Comparison of ENCODE assay signal across 25 mouse cellular contexts in genomic region chr15:66453959-66454358, GRCm38 (mm10). TPM values are rescaled to one million over a fixed set of nuclear protein-coding genes. Genes with fewer than 3 reads are reported as not detected.
DNase-seq lines count a peak whose midpoint lies in the region; ATAC-seq and TF ChIP-seq lines count a peak whose summit lies in the region.
"Had no signal": no experiment of that assay in that cellular context is flagged by ENCODE, and none has a peak within 500 bp of the region (broad histone marks: within the 10 kb centered on the region; RNA-seq: fewer than 3 reads in every experiment).

No protein-coding gene starts in this region.

- H3K27ac ChIP-seq in CH12.LX (ENCODE audit: insufficient read depth, low read depth) = no peak overlapping the region
- no peak overlapping the region for H3K27ac ChIP-seq in cortical plate, adult 2 months (ENCODE audit: insufficient read depth, low read length)
- no peak overlapping the region for H3K27ac ChIP-seq in heart, embryonic 12.5 days (ENCODE audit: poor library complexity, severe bottlenecking)
- H3K27ac ChIP-seq: embryonic facial prominence, embryonic 13.5 days; gastrocnemius, adult 2 months; heart, embryonic 13.5 days; hindbrain, embryonic 15.5 days; kidney, embryonic 15.5 days; limb, embryonic 15.5 days had no signal

- peak; percentile 47; the same call in 1 of the 2 replicates for ATAC-seq in monocyte, adult 5-6 weeks (replicated peaks; ENCODE audit: insufficient number of reproducible peaks, low FRiP score, low TSS enrichment, poor library complexity, severe bottlenecking)
- no peak for ATAC-seq in heart, embryonic 12.5 days (ENCODE audit: insufficient number of reproducible peaks, low FRiP score)
- ATAC-seq: forebrain, embryonic 16.5 days; intestine, postnatal 0 days; liver, postnatal 0 days; midbrain, embryonic 16.5 days had no signal

- peak; percentile 56 for DNase-seq in A20 (ENCODE audit: low read depth, low spot score)
- peak; percentile 39 for DNase-seq in CH12.LX (ENCODE audit: extremely low read depth)
- DNase-seq in thymus, postnatal 36 days = no peak
- DNase-seq in layer of hippocampus, adult 18-20 months (ENCODE audit: low spot score in 2 of 2) = no peak
- DNase-seq: adrenal gland, adult 2 months; cerebellum, adult 9-10 months; gastrocnemius, adult 2 months; heart, postnatal 36 days; liver, postnatal 0 days; lung, postnatal 10 days; right cerebral cortex, postnatal 4 days; thymus, postnatal 25 days had no signal

- no peaks in the 10 kb centered on the region for H3K36me3 ChIP-seq in CH12.LX (replicated peaks in 1 of 2; ENCODE audit: control insufficient read depth in 1 of 2, insufficient read depth in 1 of 2, low read length in 1 of 2)
- H3K36me3 ChIP-seq in heart, embryonic 12.5 days = no peaks in the 10 kb centered on the region
- H3K36me3 ChIP-seq: embryonic facial prominence, embryonic 13.5 days; heart, embryonic 13.5 days; hindbrain, embryonic 15.5 days; kidney, embryonic 15.5 days; limb, embryonic 15.5 days had no signal

- in situ Hi-C loops in CH12.LX (cut with MboI; ENCODE audit: low pct_ligation_motif_present, low pct_unique_long_range_greater_than_20kb, low sequenced_read_pairs) = no loop called here

- H3K79me2 ChIP-seq in CH12.LX (replicated peaks; ENCODE audit: control insufficient read depth, extremely low read depth, insufficient read depth, poor library complexity, severe bottlenecking) = no peaks in the 10 kb centered on the region

- no peak for TF ChIP-seq POLR2A in CH12.LX (IDR thresholded peaks at IDR 0.05; ENCODE audit: low read depth, low read length)
- no peak for TF ChIP-seq POLR2A in cortical plate, adult 2 months (IDR thresholded peaks at IDR 0.05; ENCODE audit: extremely low read depth, insufficient read depth, low read length)

- no peak overlapping the region for H3K4me3 ChIP-seq in CH12.LX (replicated peaks in 1 of 3; ENCODE audit: low read depth in 2 of 3, low read length in 2 of 3, poor library complexity in 1 of 3)
- peak overlapping the region; percentile 36 for H3K4me3 ChIP-seq in cortical plate, adult 2 months (ENCODE audit: insufficient read depth, low read length)
- no peak overlapping the region for H3K4me3 ChIP-seq in heart, embryonic 12.5 days
- H3K4me3 ChIP-seq: embryonic facial prominence, embryonic 13.5 days; gastrocnemius, adult 2 months; heart, embryonic 13.5 days; hindbrain, embryonic 15.5 days; kidney, embryonic 15.5 days; limb, embryonic 15.5 days had no signal

- no peak for TF ChIP-seq RAD21 in CH12.LX (IDR thresholded peaks at IDR 0.05; ENCODE audit: low read depth, low read length)

- TF ChIP-seq EP300 in CH12.LX (IDR thresholded peaks at IDR 0.05; ENCODE audit: low read length) = no peak

- no peak overlapping the region for H3K9ac ChIP-seq in CH12.LX (ENCODE audit: insufficient read depth, low read depth)
- H3K9ac ChIP-seq in heart, embryonic 12.5 days = no peak overlapping the region
- H3K9ac ChIP-seq: embryonic facial prominence, embryonic 13.5 days; heart, embryonic 13.5 days; hindbrain, embryonic 15.5 days; kidney, embryonic 15.5 days; limb, embryonic 15.5 days; liver, postnatal 0 days had no signal

- 73% methylated on average over 4 of the region's 4 CpGs for WGBS in heart, embryonic 12.5 days

- peaks cover 5% of the 10 kb centered on the region for H3K9me3 ChIP-seq in CH12.LX (replicated peaks; ENCODE audit: low read length)
- no peaks in the 10 kb centered on the region; the same call in 1 of the 2 replicates for H3K9me3 ChIP-seq in heart, embryonic 12.5 days (replicated peaks)
- H3K9me3 ChIP-seq: embryonic facial prominence, embryonic 13.5 days; hindbrain, embryonic 15.5 days; kidney, embryonic 15.5 days; limb, embryonic 15.5 days had no signal

- peak overlapping the region; percentile 31; the same call in 1 of the 2 replicates for H3K4me2 ChIP-seq in CH12.LX (ENCODE audit: insufficient read depth, low read depth, poor library complexity, severe bottlenecking)
- no peak overlapping the region for H3K4me2 ChIP-seq in heart, embryonic 12.5 days
- H3K4me2 ChIP-seq: embryonic facial prominence, embryonic 13.5 days; heart, embryonic 13.5 days; hindbrain, embryonic 15.5 days; kidney, embryonic 15.5 days; limb, embryonic 15.5 days had no signal

- dilution Hi-C loops in CH12.LX (cut with MboI; ENCODE audit: extremely low pct_ligation_motif_present, extremely low pct_unique_long_range_greater_than_20kb, low sequenced_read_pairs) = no loop called here

- H3K4me1 ChIP-seq in CH12.LX (ENCODE audit: control insufficient read depth in 1 of 2, insufficient read depth in 2 of 2) = peaks cover 9 to 17% of the 10 kb centered on the region in 2 experiments
- H3K4me1 ChIP-seq in cortical plate, adult 2 months (ENCODE audit: control insufficient read depth, insufficient read depth, low read length) = no peaks in the 10 kb centered on the region
- H3K4me1 ChIP-seq in heart, embryonic 12.5 days (replicated peaks) = no peaks in the 10 kb centered on the region
- H3K4me1 ChIP-seq: embryonic facial prominence, embryonic 13.5 days; heart, embryonic 13.5 days; hindbrain, embryonic 15.5 days; kidney, embryonic 15.5 days; limb, embryonic 15.5 days had no signal

- H3K27me3 ChIP-seq in CH12.LX (replicated peaks) = no peaks in the 10 kb centered on the region
- no peaks in the 10 kb centered on the region for H3K27me3 ChIP-seq in heart, embryonic 12.5 days (replicated peaks)
- H3K27me3 ChIP-seq: embryonic facial prominence, embryonic 13.5 days; heart, embryonic 13.5 days; hindbrain, embryonic 15.5 days; kidney, embryonic 15.5 days; limb, embryonic 15.5 days had no signal

- TF ChIP-seq CTCF in CH12.LX (conservative IDR thresholded peaks at IDR 0.05 in 1 of 2, IDR thresholded peaks at IDR 0.05 in 1 of 2; ENCODE audit: low read depth in 2 of 2, low read length in 2 of 2) = no peak
- TF ChIP-seq CTCF in cortical plate, adult 2 months (IDR thresholded peaks at IDR 0.05; ENCODE audit: extremely low read depth, insufficient read depth, low read length) = no peak

TF ChIP-seq in CH12.LX, 34 proteins besides CTCF, POLR2A, EP300 and RAD21:
- TF ChIP-seq GABPA (IDR thresholded peaks at IDR 0.05; ENCODE audit: insufficient replicate concordance, low read depth, low read length) (no peak), POLR2AphosphoS2 (IDR thresholded peaks at IDR 0.05; ENCODE audit: low read depth, low read length) (no peak), MAX (IDR thresholded peaks at IDR 0.05; ENCODE audit: low read length) (no peak), SIN3A (IDR thresholded peaks at IDR 0.05; ENCODE audit: low read length) (no peak), ETS1 (conservative IDR thresholded peaks at IDR 0.05; ENCODE audit: low read depth, low read length) (no peak), HCFC1 (IDR thresholded peaks at IDR 0.05; ENCODE audit: low read depth, low read length) (no peak), MYC (IDR thresholded peaks at IDR 0.05; ENCODE audit: low read depth, low read length) (no peak), BHLHE40 (IDR thresholded peaks at IDR 0.05; ENCODE audit: low read depth, low read length) (no peak), JUND (conservative IDR thresholded peaks at IDR 0.05; ENCODE audit: low read depth, low read length) (no peak), CHD2 (IDR thresholded peaks at IDR 0.05; ENCODE audit: low read length) (no peak), MAFK (IDR thresholded peaks at IDR 0.05; ENCODE audit: insufficient replicate concordance, low read length) (no peak), NRF1 (IDR thresholded peaks at IDR 0.05; ENCODE audit: low read depth, low read length) (no peak), TCF12 (IDR thresholded peaks at IDR 0.05; ENCODE audit: low read depth, low read length) (no peak), UBTF (IDR thresholded peaks at IDR 0.05; ENCODE audit: low read depth, low read length) (no peak), ZMIZ1 (IDR thresholded peaks at IDR 0.05; ENCODE audit: low read depth, low read length) (no peak), USF1 (IDR thresholded peaks at IDR 0.05; ENCODE audit: low read depth, low read length) (no peak), MAZ (IDR thresholded peaks at IDR 0.05; ENCODE audit: low read depth, low read length) (no peak), KAT2A (IDR thresholded peaks at IDR 0.05; ENCODE audit: insufficient replicate concordance, low read length) (no peak), ZNF384 (IDR thresholded peaks at IDR 0.05; ENCODE audit: low read depth, low read length) (no peak)

RNA-seq across cellular contexts. Expression of gene Lrrc6, which starts 46.8 kb away (rescaled TPM):
- 0.08 TPM in 1 of 2 replicates, not detected in the other for total RNA-seq in CH12.LX (2012; rRNA removed)
- total RNA-seq in CH12.LX (2014; rRNA removed) = 0.35 and 0.56 TPM in 2 replicates
- polyA plus RNA-seq in CH12.LX (2012; ENCODE audit: insufficient read length, low read depth) = 0.19 and 0.26 TPM in 2 replicates
- 4.6 and 5.4 TPM in 2 replicates for polyA plus RNA-seq in cortical plate, adult 2 months (2012; rRNA removed)
- 0.64 TPM in 1 of 3 replicates, not detected in the others for total RNA-seq in monocyte, adult 5-6 weeks (2017)
- 0.10 TPM in 1 of 2 replicates, not detected in the other for polyA plus RNA-seq in heart, embryonic 12.5 days (2016; fragmentation: Nextera tagmentation; extraction: Ambion mirVana)
- total RNA-seq in layer of hippocampus, adult 18-20 months (2021) = 1 to 10 TPM; 4.0 to 4.2 TPM
- total RNA-seq: gastrocnemius, adult 2 months; heart, postnatal 36 days; megakaryocyte-erythroid progenitor cell, adult 5-6 weeks had no signal
- polyA plus RNA-seq: adrenal gland, adult 2 months; embryonic facial prominence, embryonic 13.5 days; intestine, postnatal 0 days; large intestine, adult 2 months; limb, embryonic 15.5 days; liver, postnatal 0 days had no signal

Comparison
In these comparisons a context has a peak if more than half of its experiments do, and no peak if none do; other contexts are left out.
1. DNase-seq: peak in A20 (single experiment) and CH12.LX (single experiment); none in thymus, postnatal 36 days (0 of 2) and layer of hippocampus, adult 18-20 months (0 of 2).